Mouse (Mus musculus) heart, postnatal 36 days (tissue): Measurements from ENCODE around the gene Fam117a. TPM values are rescaled to one million over a fixed set of nuclear protein-coding genes. Genes with fewer than 3 reads are reported as not detected.

Source experiments
- DNase-seq, 2 experiments: peaks; one replicate each; pipeline ENCODE4 v3.0.0; 2021 to 2022
- intact Hi-C: fragments of 180-260 bp; cut with DNase I; formaldehyde crosslinking; loops from one replicate; pipeline ENCODE4 v1.15.1; 2025
- total RNA-seq, 2 experiments: library from RNA; stranded (reverse); gene quantifications; 2 replicates each; pipeline ENCODE4 v1.2.3; 2021

The Fam117a gene
- total RNA-seq, 2 experiments from 2014 or later, result 7.0 to 10.3 TPM

DNA sequence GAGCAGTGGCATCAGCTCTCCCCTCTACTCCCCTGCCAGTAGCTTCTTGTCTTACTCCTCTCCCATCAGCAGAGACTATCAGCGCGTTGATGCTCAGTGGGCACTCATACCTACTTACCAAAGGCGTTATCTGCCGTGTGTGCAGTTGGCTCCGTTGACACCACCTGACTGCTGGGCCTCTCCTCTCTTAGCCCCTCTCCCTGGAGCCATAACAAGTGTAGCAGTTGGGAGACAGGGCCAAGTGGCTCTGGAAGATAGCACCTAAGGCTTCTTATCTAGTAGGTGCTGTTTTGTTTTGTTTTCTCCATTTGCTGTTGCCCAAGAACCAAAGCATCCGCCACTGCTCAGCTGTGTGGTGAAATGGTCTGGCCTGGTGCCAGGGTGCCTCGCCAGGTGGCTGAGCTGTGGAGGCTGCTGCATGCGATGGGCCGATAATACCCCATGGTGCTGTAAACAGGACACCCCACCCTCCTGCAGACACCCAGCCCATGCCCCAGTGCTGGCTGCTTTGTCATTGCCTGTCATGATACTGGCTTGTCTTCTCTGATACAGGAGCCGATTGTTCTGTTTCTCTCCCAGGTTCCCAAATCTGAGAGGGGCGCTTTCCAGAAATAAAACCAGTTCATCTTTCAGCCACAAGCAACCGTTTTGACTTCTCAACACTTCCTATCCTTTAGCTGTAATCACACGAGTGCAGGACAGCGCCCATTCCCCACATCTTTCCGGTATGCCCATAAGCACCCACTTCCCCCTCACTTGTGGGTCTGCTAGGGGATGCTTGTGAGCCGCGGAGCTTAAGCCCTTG, 19.9 kb downstream of the Fam117a start:
- DNase-seq, result peak; percentile 63 to 66
- intact Hi-C loops, result no loop called here

DNA sequence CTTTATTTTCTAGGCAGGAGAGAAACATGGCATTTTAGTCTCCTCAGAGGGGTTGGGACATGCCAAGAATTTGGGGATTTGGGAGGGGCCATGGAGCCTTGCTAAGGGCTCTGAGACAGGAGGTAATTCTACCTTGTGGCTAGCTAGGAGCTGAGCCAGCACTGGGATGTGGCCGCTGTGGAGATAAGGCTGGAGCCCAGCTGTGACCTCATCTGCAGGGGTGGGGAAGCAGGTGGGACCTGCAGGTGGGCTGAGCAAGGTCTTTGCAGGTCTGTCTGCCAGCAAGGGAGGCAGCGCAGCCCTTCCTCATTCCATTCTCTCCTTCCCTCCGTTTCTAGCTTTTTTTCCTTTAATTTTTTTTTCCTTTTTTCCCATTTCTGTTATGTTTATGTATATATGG, 21.4 kb downstream of the Fam117a start:
- intact Hi-C loops, result no loop called here
- DNase-seq, result no peak

DNA sequence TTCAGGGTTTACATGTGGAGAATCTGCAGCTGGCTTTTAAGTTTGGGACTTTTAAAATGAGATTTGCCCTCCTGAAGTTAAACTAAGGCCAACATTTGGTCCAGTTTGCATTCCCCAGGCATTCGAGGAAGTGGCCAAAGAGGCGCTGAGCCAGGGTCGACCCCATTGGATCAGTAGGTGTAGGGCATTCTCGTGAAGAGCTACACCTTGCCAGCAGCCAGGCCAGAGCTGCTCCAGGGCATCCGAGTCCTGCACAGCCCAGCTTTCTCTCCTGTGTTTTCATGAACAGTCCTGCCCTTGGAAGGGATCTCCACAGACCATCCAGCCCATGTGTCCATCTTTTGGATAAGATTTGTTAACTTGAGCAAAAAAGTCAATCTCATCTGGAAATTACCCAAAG, 27.6 kb downstream of the Fam117a start:
- DNase-seq, result no peak
- intact Hi-C loops, result loop anchor here (2.0 kb wide), 1 partner anchor 26 kb away; no protein-coding TSS in a partner anchor

DNA sequence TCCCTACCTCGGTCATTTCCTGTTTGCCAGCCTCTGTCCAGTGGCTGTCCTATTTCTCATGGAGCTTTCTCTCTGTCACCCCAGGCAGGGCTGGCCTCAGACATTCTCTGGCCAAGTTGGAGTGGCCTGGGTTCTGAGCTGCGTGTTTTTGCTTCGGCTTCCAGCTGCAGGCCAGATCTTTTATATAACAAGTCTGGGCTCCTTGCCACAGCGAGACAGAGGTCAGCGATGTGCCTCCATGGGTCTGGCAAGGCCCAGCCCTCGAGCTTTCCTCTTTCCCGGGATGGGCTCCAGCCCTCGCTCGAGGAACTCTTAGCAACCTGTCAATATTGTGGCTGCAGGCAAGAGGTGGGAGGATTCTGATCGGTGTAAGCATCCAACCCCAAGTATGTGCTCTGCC, 28.8 kb downstream of the Fam117a start:
- intact Hi-C loops, result loop anchor here (2.0 kb wide), 1 partner anchor 27 kb away; no protein-coding TSS in a partner anchor
- DNase-seq, result peak; percentile 86 to 89

DNA sequence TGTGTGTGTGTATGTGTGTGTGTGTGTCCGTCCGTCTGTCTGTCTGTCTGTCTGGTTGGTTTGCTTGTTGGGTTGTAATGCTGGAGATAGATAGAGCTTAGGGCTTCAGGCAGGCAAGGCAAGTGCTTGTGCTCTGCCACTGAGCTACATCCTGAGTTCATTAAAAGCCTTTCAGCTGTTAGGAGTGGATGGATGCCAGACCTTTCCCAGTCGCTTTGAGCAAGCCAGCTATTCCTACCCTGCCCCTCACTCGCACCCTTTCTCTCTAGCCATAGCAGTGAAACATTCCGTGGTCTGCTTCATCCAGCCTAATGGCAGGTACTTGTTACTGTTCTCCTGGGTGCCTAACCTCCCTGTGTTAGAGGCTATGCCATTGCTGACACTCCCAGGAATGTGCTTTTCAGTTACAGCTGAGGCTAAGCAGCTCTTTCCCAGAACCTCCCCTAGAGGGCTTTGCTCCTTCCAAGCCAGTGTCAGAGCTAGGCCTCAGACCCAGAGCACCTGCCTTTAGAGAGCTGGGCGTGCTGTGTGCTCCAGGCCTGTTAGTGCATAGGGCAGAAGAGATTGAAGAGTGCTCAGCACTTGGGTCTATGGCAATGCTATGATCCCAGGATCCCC, 29.6 kb downstream of the Fam117a start:
- DNase-seq, result peak; percentile 37 to 58
- intact Hi-C loops, result no loop called here

DNA sequence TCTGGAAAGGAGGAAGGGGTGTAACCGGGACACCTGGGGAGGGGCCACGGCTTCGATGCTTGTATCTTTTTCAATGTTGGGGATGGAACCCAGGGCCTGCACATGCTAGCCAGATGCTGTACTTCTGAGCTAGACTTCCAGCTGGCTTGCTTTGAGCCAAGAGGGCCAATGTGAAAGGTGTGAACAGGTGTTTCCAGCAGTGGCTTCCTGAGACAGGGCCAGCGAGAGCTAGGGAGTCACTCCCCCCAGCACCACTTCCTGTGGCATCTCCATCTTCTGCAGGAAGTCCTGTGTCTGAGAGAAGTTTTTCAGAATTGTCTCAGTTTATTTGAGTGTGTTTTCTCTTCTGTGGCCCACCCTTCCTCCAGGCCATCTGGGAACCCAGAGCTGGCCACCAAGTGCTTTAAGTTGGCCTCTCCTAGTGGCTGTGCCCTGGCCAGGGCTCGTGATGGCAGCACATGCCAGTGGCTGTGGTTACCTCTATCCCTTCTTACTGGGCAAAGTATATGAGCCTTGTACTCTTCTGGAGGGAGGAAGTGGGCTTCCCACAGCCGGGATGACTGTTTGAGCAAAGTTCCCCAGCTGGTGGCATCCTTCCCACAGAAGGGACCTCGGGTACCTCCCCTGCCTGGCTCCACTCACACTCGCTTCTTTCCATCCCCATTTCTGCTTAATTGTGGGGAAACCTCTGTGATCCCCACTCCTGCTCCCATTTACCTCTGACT, 30.4 kb downstream of the Fam117a start:
- no peak for DNase-seq
- intact Hi-C loops, result no loop called here

DNA sequence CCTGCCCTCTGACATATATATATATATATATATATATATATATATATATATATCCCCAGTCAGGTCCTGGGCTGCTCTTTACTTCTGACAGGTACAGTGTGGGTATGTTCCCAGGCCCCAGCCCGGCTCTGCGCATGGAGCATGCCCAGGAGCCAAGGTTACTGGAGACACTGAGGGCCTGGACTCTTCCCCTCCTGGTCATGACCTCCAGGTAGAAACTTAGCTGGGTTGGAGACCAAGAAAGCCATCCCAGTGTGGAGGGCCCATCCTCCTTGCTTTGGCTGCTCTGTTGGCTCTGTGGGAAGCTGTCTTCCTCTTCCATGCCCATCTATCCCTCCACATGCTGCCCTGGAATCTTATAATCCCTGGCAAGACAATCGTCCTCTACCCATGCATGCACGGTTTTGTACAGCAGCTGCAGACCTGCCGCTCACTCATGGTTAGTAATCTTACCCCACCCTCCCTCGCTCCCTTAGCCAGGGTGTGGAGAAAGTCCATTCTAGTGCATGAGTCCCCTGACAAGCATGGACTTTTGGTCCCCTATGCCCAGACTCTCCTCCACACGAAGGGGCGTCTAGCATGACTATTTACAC, 31.5 kb downstream of the Fam117a start:
- no peak for DNase-seq
- intact Hi-C loops, result no loop called here

DNA sequence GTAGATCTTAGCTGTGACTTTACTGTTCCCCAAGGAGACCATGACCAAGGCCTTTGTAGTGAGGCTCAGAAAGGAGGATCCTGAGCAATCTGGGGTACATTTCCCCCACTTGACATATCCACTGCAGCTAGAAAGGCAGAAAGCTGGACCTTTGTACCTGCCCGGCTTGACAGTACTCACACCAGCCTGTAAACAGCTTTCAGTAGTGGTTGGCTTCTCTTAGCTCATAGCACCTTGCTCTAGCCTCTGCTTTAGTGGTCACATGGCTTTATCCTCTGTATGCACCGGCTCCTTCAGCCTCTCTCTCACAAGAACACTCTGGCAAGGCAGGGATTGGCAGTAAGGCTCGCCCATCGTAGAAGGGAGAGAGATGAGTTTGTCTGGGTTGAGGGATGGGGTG, 32.1 kb downstream of the Fam117a start:
- no peak for DNase-seq
- intact Hi-C loops, result no loop called here

DNA sequence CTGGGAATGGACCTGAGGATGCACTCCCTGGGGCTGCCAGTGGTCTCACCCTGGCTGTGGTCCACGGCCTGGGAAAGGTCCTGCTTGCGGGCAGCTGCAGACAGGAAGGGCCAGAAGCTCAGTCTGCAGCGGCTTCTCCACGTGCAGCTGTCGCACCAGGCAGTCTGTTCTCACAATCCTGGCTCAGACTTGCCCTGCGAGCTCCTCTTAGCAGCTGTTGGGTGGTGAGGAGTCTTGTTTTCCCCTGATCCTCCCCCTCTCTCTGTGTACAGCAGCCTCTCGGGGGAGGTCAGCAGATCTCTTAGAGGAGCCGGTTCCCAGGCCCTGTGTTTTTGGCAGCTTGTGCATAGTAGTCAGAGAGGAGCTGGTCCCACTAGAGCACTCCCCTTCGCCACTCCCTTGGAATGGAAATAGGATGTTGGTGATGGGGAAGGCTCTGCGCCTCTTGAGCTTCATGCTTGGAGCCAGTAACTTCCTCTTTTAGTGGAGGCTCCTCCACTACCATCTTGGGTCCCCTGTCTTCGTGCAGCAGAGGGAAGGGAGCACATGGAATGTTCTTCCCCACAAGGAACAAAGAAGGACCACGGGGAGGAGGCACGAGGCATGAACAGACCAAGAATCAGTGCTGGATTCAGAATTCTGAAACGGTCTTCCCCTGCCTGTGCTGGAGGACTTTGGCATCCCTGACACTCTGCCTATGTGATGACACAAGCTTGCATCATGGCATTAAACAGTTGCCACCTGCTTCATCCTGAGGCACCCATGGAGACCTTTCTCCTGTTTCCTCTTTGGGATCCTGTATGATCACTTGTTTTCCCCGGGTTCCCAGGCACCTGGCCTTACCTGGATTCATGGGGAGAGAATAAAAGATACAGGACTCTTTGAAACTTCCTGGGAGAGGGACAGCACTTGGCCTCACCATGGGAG, 33.4 kb downstream of the Fam117a start:
- intact Hi-C loops, result no loop called here
- DNase-seq, result peak; percentile 55 to 66

DNA sequence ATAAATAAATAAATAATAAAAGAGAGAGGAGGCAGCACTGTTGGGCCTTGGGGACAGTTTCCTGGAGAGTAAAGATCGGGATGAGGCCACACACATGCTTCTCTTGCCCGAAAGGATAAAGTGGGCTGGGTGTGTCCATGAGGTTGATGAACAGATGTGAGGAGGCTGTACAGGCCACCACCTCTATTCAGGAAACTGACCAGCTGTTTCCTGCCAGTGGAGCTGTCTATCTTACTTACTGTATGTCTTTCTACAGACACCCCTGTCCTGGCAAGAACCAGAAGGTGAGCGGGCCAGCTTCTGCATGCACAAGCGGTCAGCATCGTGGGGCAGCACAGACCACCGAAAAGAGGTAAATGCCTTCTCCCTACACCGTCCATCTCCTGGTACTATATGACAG, 34.4 kb downstream of the Fam117a start:
- DNase-seq, result no peak
- intact Hi-C loops, result no loop called here

DNA sequence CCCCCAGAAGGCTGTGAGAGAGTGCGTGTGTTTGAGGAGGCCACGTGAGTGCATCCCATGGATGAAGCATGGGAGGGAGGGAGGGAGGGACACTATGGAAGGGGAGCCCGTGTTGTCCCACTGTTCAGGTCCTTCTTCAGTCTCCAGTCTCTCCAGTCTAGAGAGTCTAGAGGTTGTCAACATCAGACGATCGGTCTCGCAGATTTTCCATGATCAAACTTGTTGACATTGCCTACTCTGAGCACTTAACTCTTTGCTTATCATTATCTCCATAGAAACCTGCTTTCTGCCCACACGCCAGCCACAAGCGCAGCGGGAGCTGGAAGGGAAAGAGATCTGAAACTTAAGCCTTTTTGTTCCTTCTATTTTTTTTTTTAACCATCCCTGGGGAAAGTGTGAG, 42.1 kb downstream of the Fam117a start:
- intact Hi-C loops, result no loop called here
- no peak for DNase-seq

DNA sequence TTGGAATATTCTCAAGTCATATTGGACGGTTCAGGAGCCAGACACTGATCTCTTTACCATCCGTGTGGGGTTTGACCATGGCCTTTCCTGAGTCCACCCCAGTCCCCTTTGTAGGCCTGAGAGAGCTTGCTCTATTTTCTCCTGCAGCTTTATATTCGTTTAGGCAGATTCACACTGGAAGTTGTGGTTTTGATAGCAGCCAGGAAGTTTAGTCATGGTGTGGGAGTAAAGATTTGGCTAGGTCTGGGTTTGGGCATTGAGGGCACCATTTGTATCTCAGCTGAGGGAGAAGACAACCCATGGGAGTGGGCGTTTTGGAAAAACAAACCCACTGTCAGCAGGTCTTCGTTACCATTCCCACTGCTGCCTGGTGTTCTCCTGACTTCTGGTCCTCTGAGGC, 42.7 kb downstream of the Fam117a start:
- no peak for DNase-seq
- intact Hi-C loops, result no loop called here

DNA sequence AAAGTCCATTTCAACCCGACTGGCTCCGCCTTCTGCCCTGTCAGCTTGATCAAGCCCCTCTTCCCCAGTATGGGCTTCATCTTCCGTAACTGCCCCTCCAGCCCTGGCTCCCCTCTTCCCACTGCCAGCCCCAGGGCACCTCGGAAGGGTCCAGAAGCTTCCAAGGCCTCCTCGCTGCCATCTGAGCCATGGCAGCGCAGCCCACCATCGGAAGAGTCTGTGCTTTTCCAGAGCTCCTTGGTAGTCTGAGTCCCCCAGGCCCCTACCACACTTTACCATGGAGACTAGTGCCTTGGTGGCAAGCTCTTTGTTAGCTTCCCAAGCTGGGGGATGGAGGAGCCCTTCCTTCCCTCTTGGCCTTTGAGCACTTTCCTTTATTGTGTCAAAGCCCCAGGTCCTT, 43.9 kb downstream of the Fam117a start:
- intact Hi-C loops, result loop anchor here (5.0 to 10.0 kb wide), 2 partner anchors 113 to 284 kb away; partner anchors contain the start of gene Phb
- no peak for DNase-seq

DNA sequence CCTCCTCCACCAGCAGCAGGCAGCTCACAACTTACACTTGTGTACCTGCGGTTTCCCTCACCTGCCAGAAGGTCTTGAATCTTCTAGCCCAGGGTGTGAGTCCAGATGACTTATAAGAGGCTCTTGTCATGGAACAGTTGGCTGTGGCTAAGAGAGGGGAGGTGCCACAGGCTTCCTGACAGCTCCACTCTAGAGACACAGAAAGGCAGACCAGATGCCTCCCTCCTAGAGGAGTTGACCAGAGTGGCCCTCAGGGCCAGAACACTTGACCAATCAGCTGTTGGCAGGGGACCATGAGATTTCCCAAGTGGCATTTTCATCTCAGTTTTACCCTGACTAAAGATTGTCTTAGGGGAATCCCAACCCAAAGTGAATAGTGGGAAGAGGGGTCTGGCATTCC, 44.3 kb downstream of the Fam117a start:
- DNase-seq, result no peak
- intact Hi-C loops, result loop anchor here (5.0 to 10.0 kb wide), 2 partner anchors 114 to 284 kb away; partner anchors contain the start of gene Phb

DNA sequence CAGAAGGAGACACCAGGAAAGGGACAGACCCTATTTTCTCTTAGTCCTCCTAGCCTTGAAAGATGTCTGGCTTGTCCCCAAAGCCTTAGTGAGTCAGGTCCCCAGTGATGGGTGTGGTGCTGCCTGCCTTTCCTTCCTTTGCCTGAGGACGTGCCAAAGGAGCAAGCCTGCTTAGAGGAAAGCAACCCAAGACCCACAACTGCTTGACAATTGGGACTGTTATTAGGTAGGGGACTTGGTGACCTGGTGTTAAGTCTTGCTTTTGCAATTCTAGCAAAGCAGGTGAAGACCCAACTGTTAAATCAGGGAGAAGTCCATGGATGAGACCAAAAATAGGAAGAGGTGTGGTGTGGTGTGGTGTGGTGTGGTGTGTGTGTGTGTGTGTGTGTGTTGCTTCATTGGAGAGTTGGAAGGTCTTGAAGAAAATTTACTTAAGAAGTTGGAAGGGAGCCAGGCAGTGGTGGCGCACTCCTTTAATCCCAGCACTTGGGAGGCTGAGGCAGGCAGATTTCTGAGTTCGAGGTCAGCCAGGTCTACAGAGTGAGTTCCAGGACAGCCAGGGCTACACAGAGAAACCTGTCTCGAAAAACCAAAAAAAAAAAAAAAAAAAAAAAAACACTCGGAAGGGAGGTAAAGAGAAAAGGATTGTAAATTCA, 46.6 kb downstream of the Fam117a start:
- intact Hi-C loops, result loop anchor here (5.0 to 10.0 kb wide), 2 partner anchors 116 to 281 kb away; partner anchors contain the start of gene Phb
- peak; percentile 53 to 62 for DNase-seq

DNA sequence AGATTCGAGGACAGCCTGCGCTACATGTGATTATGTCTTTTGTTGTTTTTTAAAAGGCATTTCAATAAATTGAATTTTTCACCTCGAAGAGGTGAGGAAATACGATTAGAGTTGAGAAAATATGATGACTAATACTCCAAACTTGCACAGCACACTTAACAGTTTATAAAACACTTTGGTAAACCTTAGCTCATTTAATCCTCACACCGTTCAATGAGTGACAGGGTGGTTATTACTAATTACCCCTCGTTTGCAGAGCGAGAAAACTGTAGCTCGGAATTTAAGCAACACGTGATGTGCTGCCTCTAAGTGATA, 47.1 kb downstream of the Fam117a start:
- intact Hi-C loops, result loop anchor here (1.0 to 10.0 kb wide), 5 partner anchors 47 to 281 kb away; partner anchors contain the start of genes Fam117a, Kat7 and Phb
- DNase-seq, result no peak

DNA sequence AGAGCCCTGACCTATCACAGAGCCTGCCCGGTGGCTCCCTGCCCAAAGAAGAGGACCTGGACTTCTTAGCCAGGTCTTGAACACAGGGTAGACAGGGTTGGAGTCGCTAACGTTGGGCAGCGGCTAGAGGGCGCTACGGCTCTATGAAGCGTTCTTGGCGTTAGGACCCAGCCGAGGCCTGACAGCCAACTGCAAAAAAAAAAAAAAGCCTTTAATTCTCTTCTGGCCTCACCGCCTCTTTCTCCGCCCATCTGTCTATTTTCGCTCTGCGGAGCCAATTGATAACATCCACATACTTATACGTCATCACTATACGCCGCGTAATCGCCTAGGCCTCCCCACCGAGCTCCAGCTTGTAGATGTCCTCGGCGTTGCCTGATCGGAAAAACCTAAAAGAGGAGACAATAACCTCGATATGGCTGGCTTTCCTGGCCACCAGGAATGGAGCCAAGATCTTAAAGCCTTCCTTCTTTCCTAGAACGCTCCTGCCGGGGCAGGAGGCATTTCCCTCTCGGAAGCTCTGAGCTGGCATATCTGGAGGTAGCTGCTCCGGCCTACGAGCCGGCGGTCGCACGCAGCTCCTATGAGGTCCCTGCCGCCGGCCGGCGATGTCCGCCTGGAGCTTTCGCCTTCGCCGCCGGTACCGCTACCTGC, 47.6 kb downstream of the Fam117a start, which contains the start of gene Slc35b1:
Gene Slc35b1, plus strand, starts transcription at position 374 of the 654 bp plus-strand sequence.
- intact Hi-C loops, result loop anchor here (1.0 to 10.0 kb wide), 5 partner anchors 48 to 280 kb away; partner anchors contain the start of genes Fam117a, Kat7 and Phb
- peak; percentile 89 to 97 for DNase-seq

DNA sequence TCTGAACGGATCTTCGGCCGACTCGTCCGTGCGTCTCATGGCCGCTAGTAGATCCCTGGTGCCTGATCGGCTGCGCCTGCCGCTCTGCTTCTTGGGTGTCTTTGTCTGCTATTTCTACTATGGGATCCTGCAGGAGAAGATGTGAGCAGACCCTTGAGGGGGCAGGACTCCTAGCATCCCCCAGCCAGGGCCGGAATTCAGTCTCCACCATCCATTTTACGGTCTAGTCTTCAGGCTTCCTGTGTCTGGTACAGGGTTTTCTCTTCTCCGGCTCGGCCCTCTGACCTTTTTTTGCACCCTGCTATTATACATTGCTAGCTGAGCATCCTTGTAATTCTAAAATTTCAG, 48.1 kb downstream of the Fam117a start:
- no peak for DNase-seq
- intact Hi-C loops, result loop anchor here (1.0 to 10.0 kb wide), 7 partner anchors 48 to 280 kb away; partner anchors contain the start of genes Fam117a, Kat7 and Phb
